Mouse (Mus musculus): ENCODE data around the gene Grb7. TPM values are rescaled to one million over a fixed set of nuclear protein-coding genes. Genes with fewer than 3 reads are reported as not detected.

The Grb7 gene
- polyA plus RNA-seq, 1 experiment from 2014 or later, result 0.75 TPM

DNA sequence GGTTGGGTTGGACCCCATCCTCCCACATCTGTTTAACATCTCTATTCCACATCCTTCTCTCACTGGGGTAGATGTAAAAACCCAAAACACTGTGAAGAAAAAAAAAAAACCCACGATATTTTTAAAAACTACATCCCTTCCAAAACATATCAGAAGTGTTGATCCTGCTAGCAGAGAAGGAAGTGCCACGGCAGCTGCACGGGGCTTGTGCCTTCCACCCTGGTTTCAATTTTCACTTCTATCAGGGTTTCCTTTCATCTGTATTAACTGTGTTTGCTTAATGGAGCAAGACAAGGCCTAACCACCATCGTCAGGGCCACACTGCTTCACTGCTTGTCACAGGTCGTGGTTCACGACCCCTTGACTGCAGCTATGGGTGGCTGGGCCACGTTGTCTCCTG is 46.8 kb downstream of the Grb7 start:
- H3K27ac ChIP-seq (replicated peaks), result no peak overlapping the region
- no peaks in the 10 kb centered on the region for H3K9me3 ChIP-seq
- no peak overlapping the region for H3K4me3 ChIP-seq
- WGBS, result 17% methylated on average over 7 of the region's 7 CpGs
- peaks cover 13% of the 10 kb centered on the region; the same call in 1 of the 2 replicates for H3K27me3 ChIP-seq
- no peak for ATAC-seq (ENCODE audit: low FRiP score, low read depth)
- H3K36me3 ChIP-seq, result no peaks in the 10 kb centered on the region
- no peak overlapping the region for H3K4me2 ChIP-seq (replicated peaks)
- H3K4me1 ChIP-seq, result peaks cover 12% of the 10 kb centered on the region
- H3K9ac ChIP-seq (replicated peaks), result no peak overlapping the region

- H3K27me3 ChIP-seq, result peaks cover 13% of the 10 kb centered on the region; the same call in 1 of the 2 replicates
- H3K36me3 ChIP-seq, result no peaks in the 10 kb centered on the region
- H3K4me1 ChIP-seq, result peaks cover 14% of the 10 kb centered on the region
- no peak overlapping the region for H3K27ac ChIP-seq (replicated peaks)
- no peak overlapping the region for H3K4me2 ChIP-seq (replicated peaks)
- 65% methylated on average over 9 of the region's 9 CpGs for WGBS
- H3K9me3 ChIP-seq, result no peaks in the 10 kb centered on the region
- H3K4me3 ChIP-seq, result no peak overlapping the region
- no peak overlapping the region for H3K9ac ChIP-seq (replicated peaks)
- no peak for ATAC-seq (ENCODE audit: low FRiP score, low read depth)
Measured at GRCm38 (mm10) chr11:98493394-98493793, 47.2 kb downstream of the Grb7 start.

GRCm38 (mm10) chr11:98495176-98495719 is 49.1 kb downstream of the Grb7 start:
- Histone ChIP-seq H3K4me2 (replicated peaks) (no peak overlapping the region), H3K27me3 (peaks cover 13% of the 10 kb centered on the region; the same call in 1 of the 2 replicates), H3K9me3 (no peaks in the 10 kb centered on the region), H3K4me3 (no peak overlapping the region), H3K4me1 (peaks cover 14% of the 10 kb centered on the region), H3K9ac (replicated peaks) (no peak overlapping the region), H3K27ac (replicated peaks) (no peak overlapping the region), H3K36me3 (no peaks in the 10 kb centered on the region)
- no peak for ATAC-seq (ENCODE audit: low FRiP score, low read depth)
- 90% methylated on average over 5 of the region's 5 CpGs for WGBS

DNA sequence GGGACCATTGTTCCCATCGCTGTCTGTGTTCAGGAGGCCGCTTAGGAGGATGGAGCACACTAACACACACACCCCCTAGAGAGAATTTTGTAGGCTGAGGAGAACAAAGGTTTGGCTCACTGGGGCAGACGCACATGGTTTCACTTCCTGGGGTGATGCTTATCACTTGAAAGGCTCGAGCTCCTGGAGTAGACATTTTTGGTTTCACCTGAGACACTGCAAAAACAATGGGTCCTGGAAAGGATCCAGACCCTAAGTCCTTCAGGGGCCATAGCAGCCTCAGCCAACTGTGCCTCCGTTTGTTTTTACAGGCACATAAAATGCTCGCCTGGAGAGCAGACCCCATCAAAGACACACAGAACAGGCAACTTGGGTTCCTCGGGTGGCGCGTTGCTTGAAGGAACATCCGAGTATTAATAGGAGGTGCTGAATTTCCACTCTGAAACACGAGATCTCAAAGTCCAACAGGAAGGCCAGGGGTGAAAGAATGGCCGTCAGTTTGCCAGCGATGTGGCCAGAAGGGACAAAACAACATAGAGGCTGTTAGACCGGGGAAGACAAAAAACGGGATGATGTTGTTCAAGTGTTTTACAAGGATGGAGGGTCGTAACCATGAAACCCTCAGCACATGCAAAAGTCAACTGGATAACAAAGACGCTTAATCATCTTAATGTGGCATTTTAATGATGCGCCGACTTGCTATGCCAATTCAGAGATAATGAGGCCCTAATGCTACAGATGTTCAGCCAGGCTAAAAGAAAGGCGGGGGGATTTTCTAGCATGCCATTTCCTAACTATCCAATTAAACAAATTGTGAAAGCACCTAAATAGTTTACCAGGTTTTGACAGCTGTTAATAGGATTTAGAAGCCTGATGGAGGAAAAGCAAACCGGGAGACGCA is 51.4 kb downstream of the Grb7 start:
- H3K4me1 ChIP-seq, result peaks cover 14% of the 10 kb centered on the region
- no peak for ATAC-seq (ENCODE audit: low FRiP score, low read depth)
- H3K27me3 ChIP-seq, result peaks cover 18% of the 10 kb centered on the region; the same call in 1 of the 2 replicates
- no peak overlapping the region for H3K9ac ChIP-seq (replicated peaks)
- 52% methylated on average over 22 of the region's 22 CpGs for WGBS
- no peaks in the 10 kb centered on the region for H3K9me3 ChIP-seq
- no peaks in the 10 kb centered on the region for H3K36me3 ChIP-seq
- no peak overlapping the region for H3K4me3 ChIP-seq
- H3K4me2 ChIP-seq (replicated peaks), result no peak overlapping the region
- no peak overlapping the region for H3K27ac ChIP-seq (replicated peaks)

- no peak for ATAC-seq (ENCODE audit: low FRiP score, low read depth)
- WGBS, result 58% methylated on average over 3 of the region's 3 CpGs
- 0 out of 2 replicates have a peak, but pooled peaks cover 5% of the 10 kb centered on the region for H3K27me3 ChIP-seq
- H3K4me2 ChIP-seq (replicated peaks), result no peak overlapping the region
- H3K9me3 ChIP-seq, result no peaks in the 10 kb centered on the region
- no peak overlapping the region for H3K4me3 ChIP-seq
- no peak overlapping the region for H3K27ac ChIP-seq (replicated peaks)
- no peak overlapping the region for H3K9ac ChIP-seq (replicated peaks)
- no peaks in the 10 kb centered on the region for H3K4me1 ChIP-seq
- no peaks in the 10 kb centered on the region for H3K36me3 ChIP-seq
Measured at GRCm38 (mm10) chr11:98504926-98505325, 58.7 kb downstream of the Grb7 start.

Other genes starting within 250 kb of the Grb7 start
- gene Cdk12, start 243.3 kb upstream of the Grb7 start, polyA plus RNA-seq (2016; fragmentation: Nextera tagmentation; extraction: Ambion mirVana), result 14.1 and 16.7 TPM in 2 replicates
- gene Neurod2, start 116.7 kb upstream of the Grb7 start, polyA plus RNA-seq (2016; fragmentation: Nextera tagmentation; extraction: Ambion mirVana), result 1.3 and 2.3 TPM in 2 replicates
- gene Ppp1r1b, start 98.0 kb upstream of the Grb7 start, polyA plus RNA-seq (2016; fragmentation: Nextera tagmentation; extraction: Ambion mirVana), result 1.2 and 1.4 TPM in 2 replicates
- 46.9 and 52.0 TPM in 2 replicates for gene Stard3, start 88.0 kb upstream of the Grb7 start, polyA plus RNA-seq (2016; fragmentation: Nextera tagmentation; extraction: Ambion mirVana)
- 0.19 and 0.33 TPM in 2 replicates for gene Tcap, start 62.6 kb upstream of the Grb7 start, polyA plus RNA-seq (2016; fragmentation: Nextera tagmentation; extraction: Ambion mirVana)
- gene Pnmt, start 59.9 kb upstream of the Grb7 start, polyA plus RNA-seq (2016; fragmentation: Nextera tagmentation; extraction: Ambion mirVana), result 0.15 TPM in 1 of 2 replicates, not detected in the other
- 9.0 and 9.3 TPM in 2 replicates for gene Pgap3, start 45.9 kb upstream of the Grb7 start, polyA plus RNA-seq (2016; fragmentation: Nextera tagmentation; extraction: Ambion mirVana)
- gene Erbb2, start 33.9 kb upstream of the Grb7 start, polyA plus RNA-seq (2016; fragmentation: Nextera tagmentation; extraction: Ambion mirVana), result 14.9 and 17.4 TPM in 2 replicates
- gene Mien1, start 7.4 kb upstream of the Grb7 start, polyA plus RNA-seq (2016; fragmentation: Nextera tagmentation; extraction: Ambion mirVana), result 158 and 163 TPM in 2 replicates
- 0.27 TPM in 1 of 2 replicates, not detected in the other for gene Ikzf3, start 99.6 kb downstream of the Grb7 start, polyA plus RNA-seq (2016; fragmentation: Nextera tagmentation; extraction: Ambion mirVana)
- gene Zpbp2, start 104.7 kb downstream of the Grb7 start, polyA plus RNA-seq (2016; fragmentation: Nextera tagmentation; extraction: Ambion mirVana), result 0.37 TPM in 1 of 2 replicates, not detected in the other
- gene Ormdl3, start 141.0 kb downstream of the Grb7 start, polyA plus RNA-seq (2016; fragmentation: Nextera tagmentation; extraction: Ambion mirVana), result 67.1 and 73.1 TPM in 2 replicates
- not detected in 2 replicates for gene Lrrc3c, start 151.9 kb downstream of the Grb7 start, polyA plus RNA-seq (2016; fragmentation: Nextera tagmentation; extraction: Ambion mirVana)
- 0.68 and 1.2 TPM in 2 replicates for gene Gm12355, start 179.3 kb downstream of the Grb7 start, polyA plus RNA-seq (2016; fragmentation: Nextera tagmentation; extraction: Ambion mirVana)
- not detected in 2 replicates for gene Gsdma3, start 180.0 kb downstream of the Grb7 start, polyA plus RNA-seq (2016; fragmentation: Nextera tagmentation; extraction: Ambion mirVana)
- gene Gsdma2, start 200.4 kb downstream of the Grb7 start, polyA plus RNA-seq (2016; fragmentation: Nextera tagmentation; extraction: Ambion mirVana), result not detected in 2 replicates
- gene Gsdma, start 218.0 kb downstream of the Grb7 start, polyA plus RNA-seq (2016; fragmentation: Nextera tagmentation; extraction: Ambion mirVana), result not detected in 2 replicates
- 234 and 244 TPM in 2 replicates for gene Psmd3, start 236.2 kb downstream of the Grb7 start, polyA plus RNA-seq (2016; fragmentation: Nextera tagmentation; extraction: Ambion mirVana)